Mouse (Mus musculus) kidney, postnatal 4 days (tissue): ENCODE measurements around the gene Ucn2.

Experiments used
- DNase-seq, 2 experiments: peaks; one replicate each; pipeline ENCODE4 v3.0.0; 2021; ENCODE audit warnings: mixed read lengths in 2 of 2

The Ucn2 gene

GRCm38 (mm10) chr9:108992620-108993361 lies 7.0 kb downstream of the Ucn2 start:
- DNase-seq: no peak

- peak; percentile 50 to 77 for DNase-seq
Measured at GRCm38 (mm10) chr9:108996411-108996810, 10.6 kb downstream of the Ucn2 start.

- no peak for DNase-seq
Measured at GRCm38 (mm10) chr9:108998287-108999166, 12.7 kb downstream of the Ucn2 start.

- DNase-seq: no peak
Measured at GRCm38 (mm10) chr9:108999167-108999526, 13.3 kb downstream of the Ucn2 start.

- peak; percentile 73 to 83 for DNase-seq
Measured at GRCm38 (mm10) chr9:109000726-109001125, 14.9 kb downstream of the Ucn2 start.

- DNase-seq: peak; percentile 67 to 70
Measured at GRCm38 (mm10) chr9:109003201-109003600, 17.4 kb downstream of the Ucn2 start.

GRCm38 (mm10) chr9:109007025-109007780 lies 21.4 kb downstream of the Ucn2 start:
- DNase-seq: no peak

- DNase-seq: no peak
Measured at GRCm38 (mm10) chr9:109008081-109008480, 22.3 kb downstream of the Ucn2 start.

- no peak for DNase-seq
Measured at GRCm38 (mm10) chr9:109008994-109009635, 23.3 kb downstream of the Ucn2 start.

GRCm38 (mm10) chr9:109009636-109010315 lies 24.0 kb downstream of the Ucn2 start:
- DNase-seq: peak; percentile 43 to 59

GRCm38 (mm10) chr9:109010316-109010690 lies 24.5 kb downstream of the Ucn2 start:
- DNase-seq: no peak

- DNase-seq: no peak
Measured at GRCm38 (mm10) chr9:109015397-109015796, 29.6 kb downstream of the Ucn2 start.

GRCm38 (mm10) chr9:109016973-109017604 lies 31.3 kb downstream of the Ucn2 start:
- no peak for DNase-seq

- no peak for DNase-seq
Measured at GRCm38 (mm10) chr9:109021428-109021827, 35.6 kb downstream of the Ucn2 start.

GRCm38 (mm10) chr9:109022866-109023685 lies 37.3 kb downstream of the Ucn2 start:
- no peak for DNase-seq

- no peak for DNase-seq
Measured at GRCm38 (mm10) chr9:109027521-109027920, 41.7 kb downstream of the Ucn2 start.

- DNase-seq: no peak
Measured at GRCm38 (mm10) chr9:109028421-109028820, 42.6 kb downstream of the Ucn2 start.

GRCm38 (mm10) chr9:109028919-109029318 lies 43.1 kb downstream of the Ucn2 start:
- DNase-seq: no peak

- no peak for DNase-seq
Measured at GRCm38 (mm10) chr9:109030312-109030711, 44.5 kb downstream of the Ucn2 start.

- DNase-seq: no peak
Measured at GRCm38 (mm10) chr9:109031001-109031400, 45.2 kb downstream of the Ucn2 start.

- no peak for DNase-seq
Measured at GRCm38 (mm10) chr9:109031686-109032085, 45.9 kb downstream of the Ucn2 start.
